Mouse (Mus musculus): ENCODE measurements around the gene Wt1.

- no peak for TF ChIP-seq POLR2A (IDR thresholded peaks at IDR 0.05; ENCODE audit: insufficient read depth, low read length)
- TF ChIP-seq CTCF (IDR thresholded peaks at IDR 0.05; ENCODE audit: low read depth, low read length) = no peak
- peak; percentile 70 for TF ChIP-seq EP300 (IDR thresholded peaks at IDR 0.05; ENCODE audit: insufficient read depth, low read depth, low read length)
Measured at GRCm38 (mm10) chr2:105182501-105182900, 56.2 kb downstream of the Wt1 start.
